Mouse (Mus musculus): ENCODE measurements around the gene Lig1. TPM values are rescaled to one million over a fixed set of nuclear protein-coding genes. Genes with fewer than 3 reads are reported as not detected.

The Lig1 gene
- polyA plus RNA-seq (2021; fragmentation: Nextera tagmentation), result 5.8 and 6.2 TPM in 2 replicates
- long read RNA-seq, experiment 1, transcript Lig1-209 (28 exons, 3,054 nt), result major isoform, 9 of 18 reads
- long read RNA-seq, experiment 1, partial matches to known transcripts, result 5 of 18 reads
- long read RNA-seq, experiment 1, other reads (novel, unspliced or antisense), result 4 of 18 reads
- long read RNA-seq, experiment 2, partial matches to known transcripts, result 6 of 9 reads
- long read RNA-seq, experiment 2, other reads (novel, unspliced or antisense), result 3 of 9 reads

GRCm38 (mm10) chr7:13277081-13277480 lies at the start of gene Lig1:
Gene Lig1, plus strand, starts transcription at chr7:13277283.

DNA sequence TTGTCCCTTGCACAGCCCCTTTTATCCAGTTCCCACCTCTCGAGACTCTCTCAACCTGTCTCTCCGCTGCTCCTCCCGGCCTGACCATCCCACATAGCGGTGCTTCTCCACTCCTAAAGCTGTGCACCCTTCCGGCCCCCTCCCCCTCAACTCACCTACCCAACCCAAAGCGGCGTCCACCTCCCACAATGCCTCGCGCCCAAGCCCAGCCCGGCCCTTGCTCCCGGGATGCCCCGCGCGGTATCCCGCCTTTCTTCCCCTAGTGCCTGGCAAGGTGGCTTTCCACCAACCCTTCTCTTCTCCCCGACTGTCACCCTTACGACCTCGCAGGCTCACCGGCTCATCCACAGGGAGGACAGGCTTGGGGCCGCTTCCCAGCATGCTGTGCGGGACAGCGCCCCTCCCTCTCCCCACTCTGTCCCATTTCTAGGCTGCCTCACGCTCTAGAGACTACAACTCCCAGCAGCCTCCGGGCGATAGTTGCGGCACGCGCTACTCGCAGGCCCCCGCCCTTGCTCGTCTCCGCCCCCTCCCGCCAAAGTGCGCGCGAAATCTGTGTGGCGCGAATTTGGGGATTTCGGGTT lies 1.3 kb downstream of the Lig1 start, which contains the start of gene Zswim9:
TSS of gene Zswim9 (minus strand) at position 414 of the 584 bp plus-strand sequence.

GRCm38 (mm10) chr7:13324316-13324715 lies 47.2 kb downstream of the Lig1 start, which contains the start of gene Pla2g4c:
Gene Pla2g4c, plus strand, starts transcription at chr7:13324655.

Other genes starting within 250 kb of the Lig1 start
- 313 and 375 TPM in 2 replicates for gene Chmp2a, start 242.5 kb upstream of the Lig1 start, polyA plus RNA-seq (2021; fragmentation: Nextera tagmentation)
- 24.0 and 50.3 TPM in 2 replicates for gene Ube2m, start 239.0 kb upstream of the Lig1 start, polyA plus RNA-seq (2021; fragmentation: Nextera tagmentation)
- 6.9 and 8.3 TPM in 2 replicates for gene Mzf1, start 222.5 kb upstream of the Lig1 start, polyA plus RNA-seq (2021; fragmentation: Nextera tagmentation)
- not detected in 2 replicates for gene Vmn1r85, start 182.1 kb upstream of the Lig1 start, polyA plus RNA-seq (2021; fragmentation: Nextera tagmentation)
- gene Vmn1r86, start 157.4 kb upstream of the Lig1 start, polyA plus RNA-seq (2021; fragmentation: Nextera tagmentation), result not detected in 2 replicates
- gene Vmn1r87, start 137.1 kb upstream of the Lig1 start, polyA plus RNA-seq (2021; fragmentation: Nextera tagmentation), result not detected in 2 replicates
- not detected in 2 replicates for gene Vmn1r88, start 117.7 kb upstream of the Lig1 start, polyA plus RNA-seq (2021; fragmentation: Nextera tagmentation)
- not detected in 2 replicates for gene Vmn1r89, start 64.3 kb upstream of the Lig1 start, polyA plus RNA-seq (2021; fragmentation: Nextera tagmentation)
- 3.3 and 3.5 TPM in 2 replicates for gene Zswim9, start 1.4 kb downstream of the Lig1 start, polyA plus RNA-seq (2021; fragmentation: Nextera tagmentation)
- gene Pla2g4c, start 47.4 kb downstream of the Lig1 start, polyA plus RNA-seq (2021; fragmentation: Nextera tagmentation), result not detected in 2 replicates
- gene Cabp5, start 120.8 kb downstream of the Lig1 start, polyA plus RNA-seq (2021; fragmentation: Nextera tagmentation), result 0.11 and 0.18 TPM in 2 replicates
- gene Bsph1, start 173.6 kb downstream of the Lig1 start, polyA plus RNA-seq (2021; fragmentation: Nextera tagmentation), result not detected in 2 replicates